Mouse (Mus musculus): ENCODE measurements at regions not wholly inside any gene's neighbourhood (a gene's known extent, or its start where the extent isn't known, plus 50 kb on each side); places are given as distances from the start of the nearest gene placed in this dataset.

GRCm38 (mm10) chr7:136640160-136640559, 254.3 kb upstream of the Mgmt start:
- no peak for DNase-seq (ENCODE audit: low spot score in 2 of 2)

- no peak for DNase-seq (ENCODE audit: low spot score in 2 of 2)
Observed at GRCm38 (mm10) chr7:136640771-136641170, 253.6 kb upstream of the Mgmt start.

GRCm38 (mm10) chr7:136649796-136650195, 244.6 kb upstream of the Mgmt start:
- DNase-seq (ENCODE audit: low spot score in 2 of 2) = no peak

DNA sequence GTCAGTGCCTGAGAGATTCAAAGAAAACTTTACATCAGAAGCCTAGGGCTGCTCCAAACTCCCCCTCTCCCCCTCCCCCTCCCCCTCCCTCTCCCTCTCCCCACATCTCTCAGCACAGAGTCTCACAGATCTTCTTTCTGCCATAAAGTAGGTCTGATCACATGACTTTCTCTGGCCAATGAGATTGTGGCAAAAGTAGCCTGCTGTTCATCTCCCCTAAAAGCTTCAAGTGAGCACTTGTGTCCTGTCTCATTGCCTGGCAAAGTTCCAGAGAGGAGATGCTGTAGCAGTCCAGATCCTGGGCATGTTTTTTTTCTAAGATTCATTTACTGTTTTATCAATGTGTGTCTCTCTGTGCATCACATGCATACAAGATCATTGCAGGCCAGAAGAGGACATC, 234.5 kb upstream of the Mgmt start:
- no peak for DNase-seq (ENCODE audit: low spot score in 2 of 2)

DNA sequence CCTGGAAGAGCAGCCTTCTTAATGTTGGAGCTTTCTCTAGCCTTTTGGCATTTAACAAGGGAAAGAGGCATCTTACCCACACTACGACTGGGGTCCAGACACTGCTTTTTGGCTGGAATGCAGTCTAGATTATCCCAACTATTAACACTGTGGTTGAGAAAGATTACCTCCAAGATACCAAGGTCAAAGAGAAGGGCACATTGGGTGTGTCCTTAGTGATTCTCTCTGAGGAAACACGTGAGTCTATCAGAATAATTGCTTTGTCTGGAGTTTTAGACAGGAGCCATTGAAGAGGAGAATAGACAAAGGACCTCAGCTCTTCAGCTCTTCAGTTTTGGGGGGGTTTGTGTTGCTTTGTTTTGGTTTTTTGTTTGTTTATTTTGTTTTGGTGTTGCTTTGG, 234.0 kb upstream of the Mgmt start:
- DNase-seq (ENCODE audit: low spot score in 2 of 2) = no peak

- no peak for DNase-seq (ENCODE audit: low spot score in 2 of 2)
Observed at GRCm38 (mm10) chr7:136664424-136665082, 229.9 kb upstream of the Mgmt start.

DNA sequence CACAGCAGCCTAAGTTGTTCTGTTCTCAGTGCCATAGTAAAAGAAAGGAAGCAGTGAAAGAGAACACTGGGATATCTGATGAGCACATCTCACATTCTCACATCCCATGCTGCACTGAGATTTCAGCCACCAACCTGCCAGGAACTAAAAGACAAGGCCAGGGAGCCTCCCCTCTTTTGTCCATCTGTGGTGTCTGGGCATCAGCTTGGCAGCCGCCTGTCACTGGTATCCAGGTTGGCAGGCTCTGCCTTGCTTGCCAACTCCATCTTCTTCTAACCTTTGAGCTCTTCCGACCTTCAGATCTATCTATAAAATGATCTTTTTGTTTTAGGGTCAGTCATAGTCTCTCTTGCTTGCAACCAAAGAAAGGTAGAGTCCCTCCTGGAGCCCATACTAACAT, 228.5 kb upstream of the Mgmt start:
- DNase-seq (ENCODE audit: low spot score in 2 of 2) = no peak

DNA sequence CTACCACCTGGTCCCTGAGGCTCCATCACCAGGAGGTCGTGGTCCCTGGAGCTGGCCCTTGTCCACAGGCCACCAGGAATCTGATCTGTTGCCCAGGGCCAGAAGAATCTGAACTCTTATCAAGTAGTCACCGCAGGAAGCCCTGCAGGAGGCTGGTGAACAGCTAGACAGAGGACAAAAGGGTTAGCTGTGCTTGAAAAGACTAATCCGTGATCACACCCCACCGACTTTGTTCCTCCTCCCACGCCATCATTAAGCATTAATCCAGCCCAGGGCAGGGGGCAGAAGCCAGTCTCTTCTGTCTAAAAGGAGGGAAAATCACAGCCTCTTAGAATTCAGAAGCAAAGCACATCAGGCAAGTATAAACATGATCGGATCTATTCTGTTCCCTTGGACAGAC, 227.7 kb upstream of the Mgmt start:
- no peak for DNase-seq (ENCODE audit: low spot score in 2 of 2)

DNA sequence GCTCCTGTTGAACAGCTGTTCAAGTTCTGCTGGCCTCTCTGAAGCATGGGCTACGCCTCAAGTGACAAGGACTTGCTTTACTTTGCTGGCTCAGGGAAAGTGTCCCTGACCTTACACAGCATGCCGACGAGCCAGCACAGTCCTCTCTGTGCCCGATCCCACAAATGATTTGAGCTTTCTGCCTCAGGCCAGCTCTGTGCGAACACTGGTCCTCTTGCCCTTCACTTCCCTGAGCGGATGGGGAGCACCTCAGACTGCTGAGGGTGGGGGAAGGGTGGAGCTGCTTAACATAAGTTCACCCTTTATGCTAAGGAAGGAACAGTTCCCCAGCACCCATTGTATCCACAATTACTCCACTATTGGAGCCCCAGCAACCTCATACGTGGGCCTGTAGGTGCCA, 223.7 kb upstream of the Mgmt start:
- no peak for DNase-seq (ENCODE audit: low spot score in 2 of 2)

- no peak for DNase-seq (ENCODE audit: low spot score in 2 of 2)
Observed at GRCm38 (mm10) chr7:136674159-136674558, 220.3 kb upstream of the Mgmt start.

DNA sequence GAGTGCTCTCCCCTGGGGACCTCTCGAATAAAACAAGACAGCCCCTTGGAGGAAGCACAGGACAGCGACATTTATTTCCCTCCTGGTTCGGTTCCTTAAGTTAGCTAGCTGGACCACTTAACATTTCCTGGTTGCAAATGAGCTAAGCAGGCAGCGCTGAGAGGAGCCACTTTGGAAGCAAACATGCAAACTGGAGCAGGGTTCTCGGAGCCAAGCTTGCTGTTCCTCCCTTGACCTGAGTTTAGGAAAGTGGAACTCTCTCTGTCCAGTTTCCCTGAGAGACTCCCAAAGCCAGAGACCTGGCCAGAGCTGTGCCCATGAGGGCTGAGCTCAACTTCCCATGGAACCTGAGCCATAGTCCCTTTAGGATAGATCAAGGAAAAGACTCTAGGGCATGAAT, 219.4 kb upstream of the Mgmt start:
- DNase-seq (ENCODE audit: low spot score in 2 of 2) = no peak

DNA sequence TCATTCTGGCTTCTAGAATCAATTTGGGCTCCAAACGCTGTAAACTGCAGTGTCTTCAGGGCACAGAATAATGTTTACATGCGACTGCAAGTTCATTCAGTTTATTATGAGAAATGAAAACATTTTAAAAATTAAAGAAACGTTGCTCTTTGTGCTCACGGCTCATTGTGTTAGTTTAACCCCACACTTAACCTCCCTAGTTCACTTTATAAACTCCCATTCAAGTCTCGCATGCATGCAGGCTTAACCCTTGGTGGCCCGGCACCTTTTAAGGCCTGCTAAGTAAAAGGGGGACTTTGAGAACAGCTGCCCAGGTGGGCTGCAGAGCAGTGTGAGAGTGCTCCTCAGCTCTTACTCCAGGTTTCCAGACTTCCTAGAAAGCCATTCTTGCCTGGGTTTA, 218.3 kb upstream of the Mgmt start:
- no peak for DNase-seq (ENCODE audit: low spot score in 2 of 2)

- no peak for DNase-seq (ENCODE audit: low spot score in 2 of 2)
Observed at GRCm38 (mm10) chr7:136676987-136677545, 217.3 kb upstream of the Mgmt start.

DNA sequence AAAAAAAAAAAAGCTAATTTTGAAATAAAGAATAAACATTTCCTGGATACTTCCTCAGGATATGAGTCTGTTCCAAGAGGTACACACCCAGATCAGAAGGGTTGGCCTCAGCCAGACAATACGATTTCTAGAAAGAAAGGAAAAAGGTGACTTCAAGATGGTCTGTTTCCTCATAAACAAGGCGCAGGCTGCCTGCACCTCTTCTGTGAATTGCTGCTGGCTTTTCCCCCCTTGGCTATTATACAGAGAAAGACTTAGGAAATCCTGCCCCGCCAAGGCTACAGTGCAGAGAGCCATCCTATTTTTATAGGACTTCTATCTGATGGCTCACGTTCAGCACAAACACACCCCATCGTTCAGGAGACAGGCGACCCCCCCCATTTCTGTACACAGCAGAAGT, 204.8 kb upstream of the Mgmt start:
- no peak for DNase-seq (ENCODE audit: low spot score in 2 of 2)

GRCm38 (mm10) chr7:136706246-136706645, 188.2 kb upstream of the Mgmt start:
- DNase-seq (ENCODE audit: low spot score in 2 of 2) = no peak

GRCm38 (mm10) chr7:136707200-136708003, 187.0 kb upstream of the Mgmt start:
- DNase-seq (ENCODE audit: low spot score in 2 of 2) = no peak

DNA sequence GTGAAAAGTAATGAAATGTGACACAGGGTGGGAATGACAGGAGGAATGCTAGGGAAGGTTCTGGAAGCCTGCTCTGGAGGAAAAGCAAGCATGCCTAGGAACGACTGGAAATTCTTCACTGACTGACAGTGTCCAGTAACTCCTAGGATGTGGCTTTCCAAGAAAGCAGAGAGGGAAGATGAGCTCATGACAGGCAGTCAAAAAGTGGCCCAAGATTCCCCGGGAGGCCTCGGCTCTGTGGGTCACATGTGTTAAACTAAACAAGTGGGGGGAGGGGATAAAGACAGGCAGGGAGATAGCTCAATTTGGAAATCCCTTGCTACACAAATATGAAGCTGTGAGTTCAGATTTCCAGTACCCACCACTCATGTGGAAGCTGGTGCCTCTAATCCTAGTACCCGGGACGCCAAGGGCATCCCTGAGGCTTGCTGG, 186.4 kb upstream of the Mgmt start:
- DNase-seq (ENCODE audit: low spot score in 2 of 2) = no peak

DNA sequence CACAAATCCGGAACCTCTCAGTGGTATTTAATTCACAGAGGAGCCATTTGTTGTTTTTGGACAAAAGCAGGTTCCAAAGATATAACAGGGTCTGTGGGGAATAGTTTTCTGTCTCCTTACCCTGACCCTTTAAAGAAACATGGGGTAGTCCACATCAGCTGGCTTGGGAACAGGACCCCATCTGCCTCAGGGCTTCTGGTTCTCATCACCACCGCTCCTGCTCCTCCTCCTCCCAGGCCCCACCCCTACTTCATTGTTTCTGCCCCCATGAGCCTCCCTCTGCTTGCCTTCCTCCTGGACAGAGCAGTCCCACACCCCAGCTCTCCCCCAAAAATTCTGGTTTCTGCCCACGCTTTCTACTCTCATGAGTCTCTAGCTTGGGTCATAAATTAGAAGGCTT, 183.8 kb upstream of the Mgmt start:
- no peak for DNase-seq (ENCODE audit: low spot score in 2 of 2)

- DNase-seq (ENCODE audit: low spot score in 2 of 2) = no peak
Observed at GRCm38 (mm10) chr7:136712962-136713640, 181.3 kb upstream of the Mgmt start.

GRCm38 (mm10) chr7:136727628-136728402, 166.6 kb upstream of the Mgmt start:
- no peak for DNase-seq (ENCODE audit: low spot score in 2 of 2)

DNA sequence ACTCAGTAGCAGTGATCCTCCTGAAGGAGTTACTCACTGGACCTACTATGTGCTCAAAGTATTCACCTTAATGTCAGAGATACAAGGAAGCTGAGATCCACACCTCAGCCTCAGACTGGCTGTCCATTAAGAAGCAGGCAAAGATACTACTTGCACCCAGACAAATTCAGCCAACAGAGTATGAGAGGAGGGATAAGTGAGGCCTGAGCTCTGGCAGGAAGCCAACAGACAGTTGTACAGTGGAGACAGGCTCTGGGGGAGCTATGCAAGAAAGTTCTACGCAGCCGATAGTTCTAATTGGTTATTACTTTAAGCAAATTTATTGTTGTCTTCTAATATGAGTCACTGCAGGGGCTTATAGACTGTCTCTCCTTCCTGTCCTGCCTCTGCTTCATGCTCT, 152.2 kb upstream of the Mgmt start:
- DNase-seq (ENCODE audit: low spot score in 2 of 2) = no peak

All from left cerebral cortex, adult 18-20 months (tissue).